Mouse (Mus musculus) testis, adult 2 months (tissue): ENCODE results near the gene Gm45015.

Source experiments
- CTCF ChIP-seq: fragments of 200-500 bp; IDR thresholded peaks from 2 replicates; pipeline ENCODE4 v1.5.1; 2012; ENCODE audit warnings: low read depth, mild to moderate bottlenecking, inconsistent platforms, low read length, moderate library complexity; ENCODE audit not compliant: control insufficient read depth, insufficient read depth, insufficient replicate concordance
- POLR2A ChIP-seq: fragments of 200-500 bp; IDR thresholded peaks from 2 replicates; pipeline ENCODE4 v1.6.1; 2012; ENCODE audit warnings: low read depth, mild to moderate bottlenecking, inconsistent platforms, low read length, moderate library complexity; ENCODE audit not compliant: control insufficient read depth

GRCm38 (mm10) chrX:73333548-73333947 is 3.1 kb downstream of the Gm45015 start:
- TF ChIP-seq CTCF (no peak), POLR2A (no peak)
